Mouse (Mus musculus) ES-E14 (cell line): Measurements from ENCODE around the gene Lrp5.

ENCODE experiments used
- CHD2 ChIP-seq: IDR thresholded peaks from 2 replicates; pipeline ENCODE4 v1.6.1; 2014; ENCODE audit warnings: mild to moderate bottlenecking, low read depth, low read length, inconsistent platforms
- HCFC1 ChIP-seq: IDR thresholded peaks from 2 replicates; pipeline ENCODE4 v1.6.1; 2012; ENCODE audit warnings: low read length, inconsistent platforms, borderline replicate concordance; ENCODE audit not compliant: insufficient read depth
- MAFK ChIP-seq: IDR thresholded peaks from 2 replicates; pipeline ENCODE4 v1.6.1; 2014; ENCODE audit warnings: mild to moderate bottlenecking, low read depth, low read length, inconsistent platforms; ENCODE audit not compliant: insufficient read depth
- ZNF384 ChIP-seq: IDR thresholded peaks from 2 replicates; pipeline ENCODE4 v1.6.1; 2012; ENCODE audit warnings: low read depth, low read length, inconsistent platforms

- TF ChIP-seq CHD2, result no peak
- TF ChIP-seq HCFC1, result no peak
- no peak for TF ChIP-seq ZNF384
- no peak for TF ChIP-seq MAFK
Measured at GRCm38 (mm10) chr19:3630027-3630426, 56.3 kb downstream of the Lrp5 start.
